Mouse (Mus musculus) megakaryocyte, embryonic 14.5 days (primary cell): Measurements from ENCODE around the gene Cbr4.

ENCODE experiments used
- FLI1 ChIP-seq: IDR thresholded peaks from 2 replicates; pipeline ENCODE4 v1.6.1; 2012; ENCODE audit warnings: low read length, inconsistent platforms, mixed read lengths
- GATA1 ChIP-seq: IDR thresholded peaks from 3 replicates; pipeline ENCODE4 v1.6.1; 2012; ENCODE audit warnings: mixed read lengths, low read length, inconsistent platforms, borderline replicate concordance

GRCm38 (mm10) chr8:61478150-61478549 is 9.4 kb upstream of the Cbr4 start:
- no peak for TF ChIP-seq GATA1
- TF ChIP-seq FLI1: no peak
